ENCODE assay signal across 20 mouse cellular contexts in the genomic region with DNA sequence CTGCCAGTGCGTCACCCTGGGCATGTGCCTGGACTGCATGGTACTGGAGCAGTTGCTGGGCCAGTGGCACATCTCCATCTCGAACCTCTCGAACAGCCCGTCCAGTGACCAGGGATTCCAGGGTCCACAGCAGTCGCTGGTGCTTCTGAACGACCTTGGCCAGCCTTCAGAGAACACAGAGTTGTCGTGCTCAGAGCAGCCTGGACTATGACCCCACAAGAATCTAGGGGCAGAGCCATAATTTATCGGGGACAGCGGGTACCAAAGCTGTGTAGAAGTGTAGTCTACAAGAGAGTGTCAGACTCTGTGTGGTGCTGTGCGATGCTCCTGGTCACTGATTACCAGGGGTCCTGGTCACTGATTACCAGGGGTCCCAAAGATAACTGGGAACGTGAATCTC. TPM values are rescaled to one million over a fixed set of nuclear protein-coding genes. Genes with fewer than 3 reads are reported as not detected.
A peak's percentile ranks its signal among the peaks of the same experiment; 100 is the strongest.
DNase-seq lines count a peak whose midpoint lies in the region; ATAC-seq lines count a peak whose summit lies in the region.
"Had no signal": no experiment of that assay in that cellular context is flagged by ENCODE, and none has a peak within 500 bp of the region (broad histone marks: within the 10 kb centered on the region; RNA-seq: fewer than 3 reads in every experiment).

No protein-coding gene starts in this region.

- ATAC-seq in liver, embryonic 11.5 days (replicated peaks; ENCODE audit: low FRiP score) = no peak
- ATAC-seq in liver, embryonic 12.5 days = no peak; the same call in 1 of the 2 replicates
- no peak for ATAC-seq in midbrain, embryonic 14.5 days (ENCODE audit: low FRiP score, low TSS enrichment)
- ATAC-seq: forebrain, embryonic 14.5 days; hindbrain, postnatal 0 days had no signal

- no peak overlapping the region for H3K4me3 ChIP-seq in liver, embryonic 11.5 days (ENCODE audit: low read depth, low read length)
- no peak overlapping the region for H3K4me3 ChIP-seq in liver, embryonic 12.5 days
- no peak overlapping the region for H3K4me3 ChIP-seq in midbrain, embryonic 14.5 days (replicated peaks; ENCODE audit: low read depth, low read length)
- H3K4me3 ChIP-seq: embryonic facial prominence, embryonic 12.5 days; erythroblast, embryonic 14.5 days; limb, embryonic 12.5 days; lung, embryonic 15.5 days; neural tube, embryonic 13.5 days had no signal

- no peaks in the 10 kb centered on the region for H3K9me3 ChIP-seq in liver, embryonic 11.5 days (ENCODE audit: control insufficient read depth, low read length)
- no peaks in the 10 kb centered on the region for H3K9me3 ChIP-seq in liver, embryonic 12.5 days (replicated peaks)
- H3K9me3 ChIP-seq in midbrain, embryonic 14.5 days (ENCODE audit: control insufficient read depth, low read length) = no peaks in the 10 kb centered on the region
- H3K9me3 ChIP-seq: embryonic facial prominence, embryonic 12.5 days; limb, embryonic 12.5 days; lung, embryonic 15.5 days; neural tube, embryonic 13.5 days had no signal

- peaks cover 8% of the 10 kb centered on the region; the same call in 1 of the 2 replicates for H3K4me1 ChIP-seq in liver, embryonic 11.5 days (replicated peaks; ENCODE audit: control insufficient read depth, insufficient read depth, low read length)
- peaks cover 34% of the 10 kb centered on the region for H3K4me1 ChIP-seq in liver, embryonic 12.5 days
- H3K4me1 ChIP-seq in midbrain, embryonic 14.5 days (ENCODE audit: control insufficient read depth, insufficient read depth, low read length) = no peaks in the 10 kb centered on the region

- peak overlapping the region; percentile 19; the same call in 1 of the 2 replicates for H3K27ac ChIP-seq in liver, embryonic 11.5 days (ENCODE audit: low read depth, low read length)
- no peak overlapping the region for H3K27ac ChIP-seq in liver, embryonic 12.5 days
- no peak overlapping the region for H3K27ac ChIP-seq in midbrain, embryonic 14.5 days (replicated peaks; ENCODE audit: low read depth, low read length)
- H3K27ac ChIP-seq: embryonic facial prominence, embryonic 12.5 days; hindbrain, postnatal 0 days; limb, embryonic 12.5 days; lung, embryonic 15.5 days; macrophage; neural tube, embryonic 13.5 days had no signal

- WGBS in liver, embryonic 11.5 days = 81% methylated on average over 11 of the region's 11 CpGs
- WGBS in liver, embryonic 12.5 days (ENCODE audit: insufficient replicate concordance) = 79% methylated on average over 11 of the region's 11 CpGs
- WGBS in midbrain, embryonic 14.5 days = 93% methylated on average over 11 of the region's 11 CpGs

- DNase-seq in adrenal gland, postnatal 14 days = peak; percentile 6
- DNase-seq in adrenal gland, postnatal 36 days = no peak
- no peak for DNase-seq in liver, embryonic 11.5 days (ENCODE audit: low spot score)
- DNase-seq in kidney, postnatal 36 days = peak; percentile 65 to 66
- no peak for DNase-seq in midbrain, embryonic 14.5 days
- DNase-seq in retina, embryonic 14.5 days (ENCODE audit: low spot score) = no peak
- no peak for DNase-seq in thymus, postnatal 25 days
- DNase-seq: adrenal gland, adult 2 months; thymus, postnatal 14 days had no signal

- H3K9ac ChIP-seq in liver, embryonic 11.5 days (ENCODE audit: low read depth, low read length) = no peak overlapping the region
- no peak overlapping the region for H3K9ac ChIP-seq in liver, embryonic 12.5 days
- H3K9ac ChIP-seq in midbrain, embryonic 14.5 days (replicated peaks; ENCODE audit: low read length) = no peak overlapping the region
- H3K9ac ChIP-seq: embryonic facial prominence, embryonic 12.5 days; limb, embryonic 12.5 days; lung, embryonic 15.5 days; neural tube, embryonic 13.5 days had no signal

- peaks cover 13% of the 10 kb centered on the region for H3K36me3 ChIP-seq in liver, embryonic 11.5 days (ENCODE audit: control insufficient read depth, insufficient read depth, low read length)
- peaks cover 60% of the 10 kb centered on the region for H3K36me3 ChIP-seq in liver, embryonic 12.5 days
- peaks cover 27% of the 10 kb centered on the region for H3K36me3 ChIP-seq in midbrain, embryonic 14.5 days (ENCODE audit: control insufficient read depth, insufficient read depth, low read length)

- H3K4me2 ChIP-seq in liver, embryonic 11.5 days = no peak overlapping the region
- no peak overlapping the region for H3K4me2 ChIP-seq in liver, embryonic 12.5 days
- no peak overlapping the region for H3K4me2 ChIP-seq in midbrain, embryonic 14.5 days (ENCODE audit: low read length)
- H3K4me2 ChIP-seq: embryonic facial prominence, embryonic 12.5 days; limb, embryonic 12.5 days; lung, embryonic 15.5 days; midbrain, embryonic 11.5 days; neural tube, embryonic 13.5 days had no signal

- H3K27me3 ChIP-seq in liver, embryonic 11.5 days (replicated peaks; ENCODE audit: control insufficient read depth, insufficient read depth, low read length) = no peaks in the 10 kb centered on the region
- no peaks in the 10 kb centered on the region for H3K27me3 ChIP-seq in liver, embryonic 12.5 days (replicated peaks)
- no peaks in the 10 kb centered on the region for H3K27me3 ChIP-seq in midbrain, embryonic 14.5 days (ENCODE audit: control insufficient read depth, insufficient read depth, low read length)
- H3K27me3 ChIP-seq: embryonic facial prominence, embryonic 12.5 days; limb, embryonic 12.5 days; lung, embryonic 15.5 days; neural tube, embryonic 13.5 days had no signal

RNA-seq across cellular contexts. Expression of a gene that starts 6.2 kb away (rescaled TPM):
- total RNA-seq in adrenal gland, postnatal 14 days (2021) = 55.6 and 58.5 TPM in 2 replicates
- 10 to 100 TPM; 59.1 to 77.0 TPM for total RNA-seq in adrenal gland, postnatal 36 days (2021)
- polyA plus RNA-seq in liver, embryonic 11.5 days (2014; fragmentation: Nextera tagmentation; extraction: Ambion mirVana) = 86.2 and 87.7 TPM in 2 replicates
- polyA plus RNA-seq in liver, embryonic 12.5 days (2016; fragmentation: Nextera tagmentation; extraction: Ambion mirVana) = 60.5 and 61.7 TPM in 2 replicates
- 92.8 and 96.2 TPM in 2 replicates for polyA plus RNA-seq in midbrain, embryonic 14.5 days (2014; fragmentation: Nextera tagmentation; extraction: Ambion mirVana)

RNA-seq across cellular contexts. Expression of a gene that starts 6.5 kb away (rescaled TPM):
- total RNA-seq in adrenal gland, postnatal 14 days (2021) = 59.8 and 59.9 TPM in 2 replicates
- 10 to 100 TPM; 62.7 to 76.7 TPM for total RNA-seq in adrenal gland, postnatal 36 days (2021)
- 56.0 and 60.6 TPM in 2 replicates for polyA plus RNA-seq in liver, embryonic 11.5 days (2014; fragmentation: Nextera tagmentation; extraction: Ambion mirVana)
- polyA plus RNA-seq in liver, embryonic 12.5 days (2016; fragmentation: Nextera tagmentation; extraction: Ambion mirVana) = 35.9 and 41.2 TPM in 2 replicates
- polyA plus RNA-seq in midbrain, embryonic 14.5 days (2014; fragmentation: Nextera tagmentation; extraction: Ambion mirVana) = 21.2 and 24.1 TPM in 2 replicates

RNA-seq across cellular contexts. Expression of a gene that starts 11.7 kb away (rescaled TPM):
- 13.3 and 25.0 TPM in 2 replicates for total RNA-seq in adrenal gland, postnatal 14 days (2021)
- total RNA-seq in adrenal gland, postnatal 36 days (2021) = 10 to 100 TPM; 15.3 to 25.5 TPM
- 9.7 and 10.5 TPM in 2 replicates for polyA plus RNA-seq in liver, embryonic 11.5 days (2014; fragmentation: Nextera tagmentation; extraction: Ambion mirVana)
- polyA plus RNA-seq in liver, embryonic 12.5 days (2016; fragmentation: Nextera tagmentation; extraction: Ambion mirVana) = 5.1 and 5.7 TPM in 2 replicates
- 0.50 and 1.4 TPM in 2 replicates for polyA plus RNA-seq in midbrain, embryonic 14.5 days (2014; fragmentation: Nextera tagmentation; extraction: Ambion mirVana)

RNA-seq across cellular contexts. Expression of a gene that starts 11.9 kb away (rescaled TPM):
- not detected in 2 replicates for total RNA-seq in adrenal gland, postnatal 14 days (2021)
- total RNA-seq in adrenal gland, postnatal 36 days (2021) = not detected
- polyA plus RNA-seq in liver, embryonic 11.5 days (2014; fragmentation: Nextera tagmentation; extraction: Ambion mirVana) = 0.41 and 1.1 TPM in 2 replicates
- 0.27 and 0.59 TPM in 2 replicates for polyA plus RNA-seq in liver, embryonic 12.5 days (2016; fragmentation: Nextera tagmentation; extraction: Ambion mirVana)
- polyA plus RNA-seq in midbrain, embryonic 14.5 days (2014; fragmentation: Nextera tagmentation; extraction: Ambion mirVana) = 0.53 TPM in 1 of 2 replicates, not detected in the other
- total RNA-seq: adrenal gland, adult 2 months; hindbrain, postnatal 0 days had no signal
- polyA plus RNA-seq: erythroblast, embryonic 14.5 days; limb, embryonic 12.5 days; macrophage had no signal

RNA-seq across cellular contexts. Expression of a gene that starts 15.8 kb away (rescaled TPM):
- 0.22 and 0.79 TPM in 2 replicates for total RNA-seq in adrenal gland, postnatal 14 days (2021)
- total RNA-seq in adrenal gland, postnatal 36 days (2021) = under 1 TPM in 1 of 2 experiments, not detected in 1; 0.17 TPM
- 0.57 and 0.74 TPM in 2 replicates for polyA plus RNA-seq in liver, embryonic 11.5 days (2014; fragmentation: Nextera tagmentation; extraction: Ambion mirVana)
- polyA plus RNA-seq in liver, embryonic 12.5 days (2016; fragmentation: Nextera tagmentation; extraction: Ambion mirVana) = not detected in 2 replicates
- 0.39 and 0.62 TPM in 2 replicates for polyA plus RNA-seq in midbrain, embryonic 14.5 days (2014; fragmentation: Nextera tagmentation; extraction: Ambion mirVana)
- total RNA-seq: hematopoietic stem cell, adult 5-6 weeks had no signal
- polyA plus RNA-seq: macrophage had no signal

Comparison
In these comparisons a context has a peak if more than half of its experiments do, and no peak if none do; other contexts are left out.
1. DNase-seq: peak in adrenal gland, postnatal 14 days (single experiment) and kidney, postnatal 36 days (2 of 2); none in adrenal gland, postnatal 36 days (0 of 2), liver, embryonic 11.5 days (single experiment), midbrain, embryonic 14.5 days (single experiment), retina, embryonic 14.5 days (single experiment) and thymus, postnatal 25 days (single experiment).